Mouse (Mus musculus) adrenal gland, postnatal 4 days (tissue): ENCODE measurements around the gene Sik1. TPM values are rescaled to one million over a fixed set of nuclear protein-coding genes. Genes with fewer than 3 reads are reported as not detected.

ENCODE experiments used
- DNase-seq, 2 experiments: peaks; one replicate each; pipeline ENCODE4 v3.0.0; 2021 to 2022; ENCODE audit warnings: low spot score in 2 of 2, mixed read lengths in 2 of 2
- total RNA-seq, 2 experiments: library from RNA; stranded (reverse); gene quantifications; 2 replicates each; pipeline ENCODE4 v1.2.3; 2021

The Sik1 gene
- total RNA-seq, 2 experiments from 2014 or later: 27.1 to 28.0 TPM

DNA sequence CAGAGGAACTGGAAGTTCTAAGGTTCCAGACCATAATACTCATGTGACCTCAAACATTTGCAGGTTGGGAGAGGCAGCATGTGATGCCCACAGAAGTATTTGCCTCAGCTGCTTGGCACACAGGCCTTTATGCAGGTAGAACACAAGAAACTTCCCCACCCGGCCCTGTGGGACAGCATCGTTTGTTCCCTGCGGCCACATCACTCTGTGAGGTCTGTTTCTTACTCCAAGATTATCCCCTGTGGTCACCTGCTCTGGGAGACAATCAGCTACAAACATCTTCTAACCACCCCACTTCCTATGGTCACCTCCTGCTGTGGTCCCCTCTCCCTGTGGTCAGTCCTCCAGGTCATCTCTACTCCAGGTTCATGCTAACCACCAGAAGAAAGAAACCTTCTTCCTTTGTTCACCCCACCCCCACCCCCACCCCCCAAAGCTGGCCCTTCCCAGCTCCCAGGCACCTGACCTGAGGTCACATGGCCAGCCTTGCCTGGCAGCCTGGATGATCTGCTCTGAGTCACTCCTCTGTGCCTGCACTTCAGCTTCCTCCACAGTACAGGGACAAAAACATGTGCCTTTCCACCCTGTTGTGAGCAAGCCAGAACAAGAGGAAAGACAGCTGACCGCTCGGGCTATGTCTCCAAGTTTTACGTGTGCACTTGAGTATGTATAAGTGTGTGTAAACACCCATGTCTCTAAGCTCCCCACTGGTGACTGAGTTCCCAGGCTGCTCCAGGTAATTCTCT lies 21.1 kb downstream of the Sik1 start:
- no peak for DNase-seq

- no peak for DNase-seq
Measured at GRCm38 (mm10) chr17:31833752-31834151, 21.9 kb downstream of the Sik1 start.

DNA sequence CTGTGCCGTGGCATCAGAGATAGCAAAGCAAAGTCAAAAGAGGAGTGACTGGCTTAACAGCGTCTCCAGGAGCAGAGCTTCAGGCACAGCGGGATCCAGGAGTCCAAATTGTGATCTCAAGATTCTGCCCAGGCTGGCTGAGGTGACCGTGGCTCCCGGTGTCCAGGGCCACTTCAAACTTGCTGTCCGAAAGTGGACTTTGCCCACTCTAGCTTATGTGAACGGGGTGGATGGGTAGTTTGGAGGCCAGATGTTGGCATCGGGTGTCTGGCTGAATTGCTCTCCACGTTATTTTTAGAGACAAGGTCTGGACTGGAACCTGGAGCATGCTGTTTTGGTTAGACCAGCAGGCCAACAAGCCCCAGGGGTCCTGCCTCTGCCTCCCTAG lies 23.0 kb downstream of the Sik1 start:
- no peak for DNase-seq

- DNase-seq: no peak
Measured at GRCm38 (mm10) chr17:31831866-31832576, 23.6 kb downstream of the Sik1 start.

GRCm38 (mm10) chr17:31831097-31831865 lies 24.3 kb downstream of the Sik1 start:
- no peak for DNase-seq

DNA sequence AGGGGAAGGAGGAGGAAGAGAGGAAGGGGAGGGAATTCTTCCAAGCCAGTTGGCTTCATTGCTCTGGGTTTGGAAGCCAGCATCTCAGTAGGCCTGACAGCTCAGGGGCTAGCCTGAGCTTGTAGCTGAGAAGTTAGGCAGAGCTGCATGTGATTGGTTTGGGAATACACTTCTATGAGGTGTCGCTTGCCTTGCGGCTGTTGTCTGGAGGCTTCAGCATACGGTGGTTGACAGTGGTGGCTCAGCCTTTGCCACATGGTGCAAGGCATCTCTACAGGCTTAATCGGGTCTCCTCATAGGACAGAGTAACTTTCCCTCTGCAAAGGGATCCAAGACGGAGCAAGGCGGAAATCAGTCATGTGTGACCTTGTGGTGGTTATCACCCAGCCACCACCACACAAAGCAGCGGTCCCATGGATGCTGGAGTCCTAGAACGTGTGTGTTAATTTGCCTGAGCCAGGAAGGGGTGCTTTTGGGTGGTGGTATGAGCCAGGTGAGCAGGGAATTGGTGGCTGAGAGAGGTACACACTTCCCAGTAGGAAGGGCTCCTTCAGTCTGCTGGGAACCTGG lies 25.0 kb downstream of the Sik1 start:
- DNase-seq: no peak

- DNase-seq: no peak
Measured at GRCm38 (mm10) chr17:31828916-31829315, 26.7 kb downstream of the Sik1 start.

DNA sequence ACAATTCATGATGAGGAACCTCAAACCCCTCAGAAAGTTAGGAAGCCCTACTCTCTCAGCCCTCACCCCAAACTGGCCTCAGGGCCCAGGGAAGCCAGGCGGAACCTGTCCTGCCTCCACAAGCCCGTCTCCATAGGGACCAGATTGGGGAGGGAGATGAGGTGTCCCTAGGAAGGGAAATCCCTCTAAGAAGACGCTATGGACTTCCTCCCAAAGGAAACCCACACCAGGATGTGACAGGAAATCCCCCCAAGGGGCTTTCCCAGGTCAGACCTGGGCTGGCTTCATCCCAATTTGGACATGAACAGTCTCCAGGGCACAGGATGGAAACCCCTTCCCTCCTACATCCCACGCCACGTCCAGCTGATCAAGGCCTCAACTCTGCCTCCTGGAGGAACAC lies 27.5 kb downstream of the Sik1 start:
- no peak for DNase-seq

DNA sequence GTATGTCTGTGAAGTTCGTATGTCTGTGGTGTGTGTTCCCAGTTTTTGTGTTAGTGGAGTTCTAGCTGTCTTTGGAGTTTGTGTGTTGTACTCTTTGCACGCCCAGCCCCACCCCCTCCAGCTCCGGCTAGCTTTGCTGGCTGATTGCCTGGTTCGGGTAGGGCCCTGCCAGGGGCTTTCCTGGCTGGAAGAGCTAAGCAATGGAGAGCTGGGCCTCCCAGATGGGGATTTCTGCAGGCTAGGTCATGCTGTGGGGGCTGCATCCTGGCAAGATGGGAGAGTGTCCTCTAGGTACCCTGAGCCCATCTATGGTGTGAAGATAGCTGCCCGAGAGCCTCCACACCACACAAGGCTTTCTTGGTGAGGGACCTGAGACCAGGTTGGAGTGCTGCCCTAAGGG lies 28.4 kb downstream of the Sik1 start:
- DNase-seq: peak in 1 of 2 experiments; percentile 56

DNA sequence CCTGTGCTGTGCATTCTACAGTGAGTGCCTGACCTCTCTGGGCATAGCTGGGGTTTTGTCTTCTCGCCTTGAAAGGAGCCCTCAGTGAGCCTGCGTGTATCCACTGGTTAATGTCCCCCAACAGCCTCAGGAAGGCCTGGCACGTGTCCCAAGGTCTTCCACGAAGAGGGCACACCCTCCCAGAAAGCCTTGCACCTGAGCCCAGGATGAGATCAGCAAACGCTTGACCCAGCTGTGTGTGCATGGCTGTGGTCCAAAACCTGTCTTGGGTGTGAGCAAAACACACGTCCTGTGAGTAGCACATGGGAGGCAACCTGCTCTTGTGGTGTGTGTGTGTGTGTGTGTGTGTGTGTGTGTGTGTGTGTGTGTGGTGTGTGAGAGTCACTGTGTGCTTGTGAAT lies 28.9 kb downstream of the Sik1 start:
- peak in 1 of 2 experiments; percentile 43 for DNase-seq

DNA sequence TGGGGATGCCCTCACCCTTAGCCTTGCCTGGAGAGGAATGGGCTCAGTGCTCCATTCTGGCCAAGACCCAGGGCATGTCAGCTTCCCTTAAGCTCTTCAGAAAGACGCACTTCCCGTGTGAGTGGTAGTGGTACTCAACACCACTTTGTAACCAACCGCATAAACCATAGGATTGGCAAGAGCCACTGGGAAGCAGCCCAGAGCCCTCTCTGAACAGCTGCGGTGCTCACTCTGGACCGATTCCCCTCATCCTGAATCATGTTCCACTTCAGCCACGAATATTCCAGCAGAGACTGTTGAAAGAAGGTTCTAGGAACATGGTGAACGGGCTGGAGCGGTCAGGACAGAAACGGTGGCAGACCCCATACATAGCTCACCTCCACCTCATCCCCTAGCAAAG lies 29.9 kb downstream of the Sik1 start:
- DNase-seq: no peak

GRCm38 (mm10) chr17:31824812-31825211 lies 30.8 kb downstream of the Sik1 start:
- DNase-seq: no peak

- no peak for DNase-seq
Measured at GRCm38 (mm10) chr17:31821136-31821933, 34.3 kb downstream of the Sik1 start.

DNA sequence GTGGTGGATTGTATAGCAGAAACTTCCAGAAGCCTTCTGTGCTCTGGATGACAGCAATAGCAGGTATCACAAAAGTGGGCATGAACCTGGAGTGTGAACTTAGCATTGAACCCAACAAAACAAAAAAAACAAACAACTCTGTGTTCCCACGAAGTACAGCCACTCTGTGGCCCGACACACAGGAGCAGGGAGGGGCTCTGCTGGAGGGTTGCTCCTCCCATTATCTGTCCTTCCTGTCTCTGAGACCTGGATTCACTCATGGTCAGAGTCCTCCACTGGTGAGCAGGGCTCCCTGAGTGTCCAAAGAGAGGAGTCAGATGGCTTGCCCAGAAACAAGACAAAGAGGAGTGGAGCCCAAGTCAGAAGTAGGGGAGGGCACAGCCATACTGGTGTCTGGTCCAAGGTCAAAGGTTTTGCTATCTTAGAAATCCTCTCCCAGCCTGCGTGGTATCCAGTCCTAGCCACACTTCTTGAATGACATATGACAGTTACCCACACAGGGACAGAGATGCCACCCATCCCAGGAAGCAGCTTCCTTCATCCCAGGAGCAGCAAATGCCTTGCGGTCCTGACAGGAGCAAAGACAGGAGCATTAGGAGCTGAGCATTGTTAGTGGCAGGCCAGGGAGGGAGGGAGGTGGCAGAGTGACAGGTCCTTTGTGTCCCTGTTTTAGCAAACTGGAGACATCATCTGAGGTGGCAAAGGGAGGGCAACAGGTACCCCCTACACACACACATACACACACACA lies 35.3 kb downstream of the Sik1 start:
- DNase-seq: no peak

- no peak for DNase-seq
Measured at GRCm38 (mm10) chr17:31819372-31819771, 36.2 kb downstream of the Sik1 start.

GRCm38 (mm10) chr17:31817815-31818214 lies 37.8 kb downstream of the Sik1 start:
- no peak for DNase-seq

DNA sequence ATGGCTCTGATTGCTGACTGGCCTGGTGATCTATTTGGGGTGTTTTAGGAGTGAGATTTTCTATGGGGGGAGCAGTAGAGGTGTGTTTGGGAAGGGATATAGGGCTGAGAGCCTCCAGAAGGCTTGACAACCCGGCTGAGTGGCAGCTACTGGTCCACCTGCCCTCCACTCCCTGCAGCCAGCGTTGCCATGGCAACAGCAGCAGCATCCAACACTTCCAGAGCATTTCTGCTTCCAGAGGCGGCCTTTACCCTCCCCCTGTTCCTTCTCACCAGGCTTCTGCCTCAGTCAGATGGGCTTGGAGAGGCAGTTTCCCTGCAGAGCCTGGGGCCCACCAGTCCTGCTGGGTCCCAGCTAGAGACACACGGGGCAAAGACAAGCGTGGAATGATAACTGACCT lies 38.4 kb downstream of the Sik1 start:
- DNase-seq: no peak

DNA sequence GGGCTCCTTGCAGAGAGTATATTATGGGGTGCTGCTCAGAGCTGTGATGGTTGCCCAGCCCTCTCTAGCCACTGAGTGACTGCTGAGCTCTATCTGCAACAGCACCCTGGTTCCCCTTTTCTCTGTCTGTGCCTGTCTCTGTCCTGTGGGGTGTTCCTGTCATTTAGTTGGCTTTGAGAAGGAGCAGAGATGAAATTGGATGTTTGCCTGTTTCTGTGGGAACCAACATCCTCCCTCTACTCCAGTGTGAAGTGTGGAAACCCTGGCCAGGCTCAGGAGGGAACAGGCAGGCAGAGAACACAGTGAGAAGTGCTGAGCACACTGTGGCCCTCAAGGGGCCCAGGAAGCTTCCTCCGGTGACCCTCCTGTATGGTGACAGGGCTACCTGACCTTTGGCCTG lies 40.8 kb downstream of the Sik1 start:
- DNase-seq: no peak

GRCm38 (mm10) chr17:31813938-31814622 lies 41.5 kb downstream of the Sik1 start:
- no peak for DNase-seq

- no peak for DNase-seq
Measured at GRCm38 (mm10) chr17:31811333-31811732, 44.3 kb downstream of the Sik1 start.
